Mouse (Mus musculus) forebrain, embryonic 11.5 days (tissue): ENCODE measurements around the gene Habp2. TPM values are rescaled to one million over a fixed set of nuclear protein-coding genes. Genes with fewer than 3 reads are reported as not detected.

ENCODE experiments used
- ATAC-seq: fragments of 200-750 bp; cut with Nextera tagmentation; replicated peaks from 2 replicates; pipeline ENCODE4 v1.8.0; 2017; ENCODE audit warnings: moderate TSS enrichment; ENCODE audit not compliant: low FRiP score
- DNase-seq: peaks from one replicate; pipeline ENCODE4 v3.0.0-alpha.2; 2017; ENCODE audit warnings: low spot score
- H3K27ac ChIP-seq: fragments of 300-500 bp; sonication (generic); 2 replicates; pipeline ENCODE4 v1.5.1; 2014; ENCODE audit warnings: low read depth, low read length
- H3K27me3 ChIP-seq: fragments of 300-500 bp; sonication (generic); 2 replicates; pipeline ENCODE4 v1.6.1; 2014; ENCODE audit warnings: mild to moderate bottlenecking, low read length, mixed read lengths; ENCODE audit not compliant: control insufficient read depth, insufficient read depth
- H3K36me3 ChIP-seq: fragments of 300-500 bp; sonication (generic); 2 replicates; pipeline ENCODE4 v1.6.1; 2014; ENCODE audit warnings: mild to moderate bottlenecking, low read length, moderate library complexity, mixed read lengths; ENCODE audit not compliant: control insufficient read depth, insufficient read depth
- H3K4me1 ChIP-seq: fragments of 300-500 bp; sonication (generic); replicated peaks from 2 replicates; pipeline ENCODE4 v1.6.1; 2014; ENCODE audit warnings: low read length, mixed read lengths; ENCODE audit not compliant: control insufficient read depth, insufficient read depth
- H3K4me2 ChIP-seq: fragments of 300-500 bp; sonication (generic); 2 replicates; pipeline ENCODE4 v1.6.1; 2014; ENCODE audit warnings: low read depth, mild to moderate bottlenecking, low read length, moderate library complexity, mixed read lengths; ENCODE audit not compliant: severe bottlenecking
- H3K4me3 ChIP-seq: fragments of 300-500 bp; sonication (generic); 2 replicates; pipeline ENCODE4 v1.5.1; 2014; ENCODE audit warnings: low read depth, low read length
- H3K9ac ChIP-seq: fragments of 300-500 bp; sonication (generic); 2 replicates; pipeline ENCODE4 v1.6.1; 2014; ENCODE audit warnings: low read length
- H3K9me3 ChIP-seq: fragments of 300-500 bp; sonication (generic); 2 replicates; pipeline ENCODE4 v1.6.1; 2016; ENCODE audit warnings: low read length, mixed read lengths; ENCODE audit not compliant: control insufficient read depth
- WGBS: fragments of 180-500 bp; shearing (Covaris S2); extraction: QIAGEN DNeasy Blood & Tissue Kit; methylation state at CpG from one replicate; pipeline ENCODE4 v1.1.7; 2014; 5-methylcytosine and 5-hydroxymethylcytosine counted together
- polyA plus RNA-seq: library from polyadenylated mRNA; unstranded; fragments of >200 nt; fragmentation: Nextera tagmentation; extraction: Ambion mirVana; gene quantifications from 2 replicates; pipeline ENCODE4 v1.2.1, GENCODE M21; 2014

Gene Habp2
- polyA plus RNA-seq, 1 experiment from 2014 or later = not detected

DNA sequence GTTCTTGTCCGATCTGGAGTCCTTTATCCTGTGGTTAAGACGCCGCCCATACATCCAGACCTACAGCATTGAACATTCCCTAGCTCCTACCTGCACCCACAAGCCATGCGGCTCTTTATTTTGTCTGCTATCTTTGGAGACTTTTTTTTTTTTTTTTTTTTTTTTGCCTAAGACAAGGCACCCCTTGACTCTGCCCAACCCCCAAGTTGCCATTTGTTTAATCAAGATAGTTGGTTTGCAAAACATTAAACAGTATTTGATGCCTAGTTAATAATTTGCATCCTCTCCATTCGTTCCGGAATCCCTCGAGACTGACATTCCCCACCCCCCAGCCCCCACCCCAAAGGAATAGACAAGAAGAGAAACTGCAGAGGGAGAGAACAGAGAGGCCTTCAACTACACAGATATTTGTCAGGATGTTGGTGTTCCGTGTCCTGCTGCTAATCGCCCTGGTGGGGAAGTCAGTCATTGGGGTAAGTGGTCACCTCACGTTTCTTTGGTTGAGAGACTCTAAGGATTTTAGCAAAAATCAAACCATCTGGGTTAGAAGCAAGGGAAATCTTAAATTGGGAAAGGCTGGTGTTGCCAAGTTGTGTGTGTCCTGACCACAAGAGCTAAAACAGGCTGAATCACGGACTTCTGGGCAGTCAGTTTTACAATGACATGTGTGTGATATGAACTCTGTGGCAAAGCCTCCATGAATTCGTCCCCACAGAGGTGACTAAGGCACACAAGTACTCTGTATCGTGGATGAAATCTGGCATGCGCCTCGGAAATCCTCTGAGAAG is 837 bp downstream of the Habp2 start:
- WGBS = 84% methylated on average over 15 of the region's 15 CpGs
- no peak overlapping the region for H3K27ac ChIP-seq
- no peak for ATAC-seq

DNA sequence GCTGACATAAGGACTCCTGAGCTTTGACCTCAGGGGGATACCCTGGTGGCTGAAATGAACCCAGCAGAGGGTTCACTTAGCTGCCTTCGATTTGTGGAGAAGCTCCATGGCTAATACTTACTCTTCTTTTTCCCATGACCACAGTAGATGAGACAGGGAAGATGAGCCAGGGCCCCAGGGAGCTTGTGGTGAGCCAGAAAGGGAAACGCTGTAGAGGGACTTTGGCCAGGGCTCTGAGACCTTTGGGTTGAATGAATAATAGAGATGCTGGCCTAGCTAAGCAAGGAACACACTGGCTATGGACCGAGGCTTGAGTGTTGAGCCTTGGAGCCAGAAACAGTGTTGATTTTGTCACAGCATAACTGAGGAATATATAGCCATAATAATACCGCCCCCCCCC is 1.5 kb downstream of the Habp2 start:
- 84% methylated on average over 4 of the region's 4 CpGs for WGBS
- no peak for ATAC-seq

More for the DNA sequence above, 837 bp downstream of the Habp2 start:
- Histone ChIP-seq H3K4me3 (no peak overlapping the region), H3K27me3 (no peaks in the 10 kb centered on the region), H3K4me2 (no peak overlapping the region), H3K36me3 (no peaks in the 10 kb centered on the region), H3K4me1 (no peaks in the 10 kb centered on the region), H3K9ac (no peak overlapping the region), H3K9me3 (no peaks in the 10 kb centered on the region)
- DNase-seq = no peak

DNA sequence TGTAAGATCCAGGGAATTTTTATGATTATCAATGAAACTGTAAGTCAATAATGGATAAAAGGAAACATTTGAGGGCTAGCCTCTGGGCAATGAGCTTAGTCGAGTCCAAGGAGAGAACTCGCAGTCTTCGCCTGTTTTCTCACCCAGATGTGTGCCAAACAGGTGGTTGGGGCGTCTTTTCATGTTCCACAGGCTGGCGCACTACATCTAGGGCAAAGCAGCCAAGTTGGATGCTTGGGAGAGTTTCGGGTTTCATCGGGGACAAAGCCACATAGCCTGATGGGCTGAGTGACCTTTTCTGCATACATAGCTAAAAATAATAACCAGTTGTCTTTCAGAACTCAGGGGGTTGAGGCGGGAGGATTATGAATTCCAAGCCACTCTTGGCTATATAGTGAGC is 2.7 kb downstream of the Habp2 start:
- 89% methylated on average over 8 of the region's 8 CpGs for WGBS
- H3K4me3 ChIP-seq = no peak overlapping the region
- H3K27me3 ChIP-seq = no peaks in the 10 kb centered on the region
- no peaks in the 10 kb centered on the region for H3K36me3 ChIP-seq
- ATAC-seq (no peak), DNase-seq (no peak)
- no peaks in the 10 kb centered on the region for H3K4me1 ChIP-seq
- H3K27ac ChIP-seq = no peak overlapping the region
- no peak overlapping the region for H3K4me2 ChIP-seq
- no peaks in the 10 kb centered on the region for H3K9me3 ChIP-seq
- no peak overlapping the region for H3K9ac ChIP-seq

More for the DNA sequence above, 1.5 kb downstream of the Habp2 start:
- H3K9me3 ChIP-seq = no peaks in the 10 kb centered on the region
- H3K4me1 ChIP-seq = no peaks in the 10 kb centered on the region
- H3K27ac ChIP-seq = no peak overlapping the region
- no peak overlapping the region for H3K9ac ChIP-seq
- H3K4me2 ChIP-seq = no peak overlapping the region
- no peak for DNase-seq
- H3K27me3 ChIP-seq = no peaks in the 10 kb centered on the region
- H3K36me3 ChIP-seq = no peaks in the 10 kb centered on the region
- no peak overlapping the region for H3K4me3 ChIP-seq

DNA sequence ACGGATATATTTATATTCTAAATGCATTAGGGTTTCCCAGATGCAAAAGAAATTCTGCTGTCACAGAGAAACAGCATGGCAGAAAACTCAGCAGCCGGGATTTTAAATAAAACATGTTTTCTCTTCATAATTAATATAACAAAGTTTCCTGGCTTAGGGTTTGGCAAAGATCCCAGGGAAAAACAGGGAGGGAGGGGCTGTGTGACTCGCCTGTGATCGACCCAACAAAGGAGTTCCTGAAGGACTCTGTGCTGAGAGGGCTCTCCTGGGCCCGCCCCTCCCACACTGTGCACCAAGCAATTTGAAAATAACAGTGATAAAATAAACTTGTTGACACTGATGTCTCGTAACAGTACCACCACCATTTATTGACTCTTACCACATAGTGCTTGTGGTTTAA is 5.0 kb downstream of the Habp2 start:
- Histone ChIP-seq H3K27me3 (no peaks in the 10 kb centered on the region), H3K27ac (no peak overlapping the region), H3K9me3 (no peaks in the 10 kb centered on the region), H3K36me3 (no peaks in the 10 kb centered on the region), H3K4me3 (no peak overlapping the region), H3K4me2 (no peak overlapping the region), H3K9ac (no peak overlapping the region), H3K4me1 (no peaks in the 10 kb centered on the region; the same call in 1 of the 2 replicates)
- no peak for ATAC-seq
- DNase-seq = no peak
- 80% methylated on average over 6 of the region's 6 CpGs for WGBS

DNA sequence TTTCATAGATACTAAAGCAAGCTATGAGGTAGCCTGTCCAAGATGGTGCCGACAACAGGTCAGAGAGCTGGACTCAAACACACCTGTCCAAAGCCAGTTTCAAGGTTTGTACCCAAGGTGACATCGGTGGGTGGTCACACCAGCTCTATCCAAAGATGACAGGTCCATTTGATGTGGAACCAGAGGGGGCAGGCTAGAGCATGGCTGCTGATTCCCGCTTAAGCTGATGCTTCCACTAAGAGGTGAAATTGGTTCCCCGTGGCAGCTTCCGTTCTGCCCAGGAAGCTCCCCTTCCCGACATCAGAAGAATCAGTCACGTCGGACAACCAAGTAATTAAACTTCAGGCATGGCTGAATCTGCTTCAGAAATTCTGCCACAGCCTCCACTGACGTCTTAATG is 5.4 kb downstream of the Habp2 start:
- Histone ChIP-seq H3K9ac (no peak overlapping the region), H3K27ac (no peak overlapping the region), H3K9me3 (no peaks in the 10 kb centered on the region), H3K4me2 (no peak overlapping the region), H3K4me3 (no peak overlapping the region), H3K4me1 (no peaks in the 10 kb centered on the region; the same call in 1 of the 2 replicates), H3K36me3 (no peaks in the 10 kb centered on the region), H3K27me3 (no peaks in the 10 kb centered on the region)
- ATAC-seq = no peak
- 74% methylated on average over 9 of the region's 9 CpGs for WGBS
- no peak for DNase-seq

DNA sequence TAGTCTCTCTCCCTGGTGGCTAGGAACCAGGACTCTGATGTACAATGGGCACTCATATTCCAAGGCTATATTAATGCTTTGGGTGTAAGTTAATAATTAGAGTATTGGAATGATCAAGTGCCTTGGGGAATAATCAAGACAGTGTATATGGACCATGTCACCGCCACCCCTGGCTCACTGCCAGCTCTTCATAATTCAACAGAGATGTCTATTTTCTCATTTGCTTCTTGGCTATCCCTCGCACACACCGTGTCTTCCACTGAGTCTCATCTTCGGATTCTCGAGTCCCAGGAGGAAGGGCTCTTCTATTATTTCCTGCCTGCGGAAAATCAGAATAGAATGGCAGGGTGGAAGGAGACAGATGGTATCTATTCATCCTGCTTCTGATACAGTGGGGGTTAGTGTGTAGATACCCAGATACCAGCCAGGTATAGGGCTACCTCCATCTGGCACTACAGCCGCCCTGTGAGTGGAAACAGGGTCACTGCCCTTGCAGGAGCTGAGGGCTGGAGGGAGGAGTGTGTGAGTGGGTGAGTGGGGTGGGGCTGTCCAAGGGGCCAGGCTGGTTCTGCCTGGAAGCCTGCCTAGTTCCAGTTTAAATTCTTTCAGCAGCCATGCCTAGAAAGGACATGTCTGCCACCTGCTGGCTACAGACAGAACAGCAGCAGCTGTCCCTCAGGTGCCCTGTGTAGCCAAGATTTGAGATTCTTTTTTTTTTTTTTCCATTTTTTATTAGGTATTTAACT is 7.9 kb downstream of the Habp2 start:
- Histone ChIP-seq H3K36me3 (no peaks in the 10 kb centered on the region), H3K4me3 (no peak overlapping the region), H3K9ac (no peak overlapping the region), H3K27me3 (no peaks in the 10 kb centered on the region), H3K9me3 (no peaks in the 10 kb centered on the region), H3K27ac (no peak overlapping the region), H3K4me2 (no peak overlapping the region), H3K4me1 (no peaks in the 10 kb centered on the region; the same call in 1 of the 2 replicates)
- DNase-seq = peak; percentile 79
- ATAC-seq = peak; percentile 39; the same call in 1 of the 2 replicates
- 73% methylated on average over 7 of the region's 7 CpGs for WGBS

DNA sequence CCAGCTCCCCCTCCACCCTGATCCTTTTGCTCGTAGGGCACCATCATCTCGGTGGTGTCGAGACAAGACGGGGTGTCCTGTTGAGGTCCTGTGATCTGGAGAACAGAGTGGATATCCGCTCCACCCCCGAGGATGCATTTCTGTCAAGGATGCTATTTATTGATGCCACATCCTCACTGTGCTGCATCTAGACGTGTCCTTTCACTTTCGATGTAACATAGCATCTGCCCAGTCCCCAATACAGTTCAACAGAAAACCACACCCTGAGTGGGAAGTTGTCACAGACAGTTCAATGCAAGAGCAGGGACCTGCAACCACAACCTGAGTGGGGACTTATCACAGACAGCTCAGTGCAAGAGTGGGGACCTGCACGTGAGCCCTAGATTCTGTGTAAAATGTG is 9.7 kb downstream of the Habp2 start:
- no peaks in the 10 kb centered on the region for H3K36me3 ChIP-seq
- H3K4me2 ChIP-seq = no peak overlapping the region
- ATAC-seq (no peak), DNase-seq (no peak)
- H3K4me3 ChIP-seq = no peak overlapping the region
- no peak overlapping the region for H3K27ac ChIP-seq
- no peak overlapping the region for H3K9ac ChIP-seq
- no peaks in the 10 kb centered on the region; the same call in 1 of the 2 replicates for H3K4me1 ChIP-seq
- 80% methylated on average over 9 of the region's 9 CpGs for WGBS
- no peaks in the 10 kb centered on the region for H3K9me3 ChIP-seq
- H3K27me3 ChIP-seq = no peaks in the 10 kb centered on the region

DNA sequence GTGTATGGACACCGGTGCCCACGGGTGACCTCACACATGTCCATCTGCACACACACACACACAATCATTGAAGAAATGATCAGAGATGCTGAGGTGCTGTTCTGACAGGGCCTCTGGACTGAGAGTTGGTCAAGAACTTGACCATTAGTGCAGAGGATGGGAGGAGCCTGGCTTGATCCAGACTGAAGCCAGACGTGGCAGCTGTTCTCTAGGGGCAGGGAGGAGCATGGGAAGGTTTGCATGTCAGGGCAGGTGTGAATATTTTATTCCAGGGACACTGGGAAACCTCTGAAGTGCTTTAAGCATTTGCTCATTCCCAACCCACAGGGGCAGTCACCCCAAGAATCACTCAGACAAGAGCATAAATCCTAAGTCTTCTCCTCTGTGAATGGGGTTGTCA is 10.3 kb downstream of the Habp2 start:
- WGBS = 73% methylated on average over 3 of the region's 3 CpGs
- Histone ChIP-seq H3K4me2 (no peak overlapping the region), H3K36me3 (no peaks in the 10 kb centered on the region), H3K9ac (no peak overlapping the region), H3K27ac (no peak overlapping the region), H3K4me1 (no peaks in the 10 kb centered on the region; the same call in 1 of the 2 replicates), H3K9me3 (no peaks in the 10 kb centered on the region), H3K4me3 (no peak overlapping the region), H3K27me3 (no peaks in the 10 kb centered on the region)
- ATAC-seq (no peak), DNase-seq (no peak)
